Mouse (Mus musculus) hindbrain, embryonic 11.5 days (tissue): ENCODE results near the gene Zfp114. TPM values are rescaled to one million over a fixed set of nuclear protein-coding genes. Genes with fewer than 3 reads are reported as not detected.
A peak's percentile ranks its signal among the peaks of the same experiment; 100 is the strongest.

Source experiments
- ATAC-seq: fragments of 200-750 bp; cut with Nextera tagmentation; 2 replicates; pipeline ENCODE4 v1.8.0; 2017; ENCODE audit warnings: mild to moderate bottlenecking, moderate TSS enrichment, moderate library complexity; ENCODE audit not compliant: low FRiP score
- DNase-seq: peaks from one replicate; pipeline ENCODE4 v3.0.0-alpha.2; 2015; ENCODE audit warnings: low spot score
- H3K27ac ChIP-seq: fragments of 300-500 bp; sonication (generic); 2 replicates; pipeline ENCODE4 v1.5.1; 2014; ENCODE audit warnings: mild to moderate bottlenecking, low read depth, low read length
- H3K27me3 ChIP-seq: fragments of 300-500 bp; sonication (generic); 2 replicates; pipeline ENCODE4 v1.6.1; 2014; ENCODE audit warnings: mild to moderate bottlenecking, low read length, moderate library complexity, mixed read lengths; ENCODE audit not compliant: control insufficient read depth, insufficient read depth
- H3K36me3 ChIP-seq: fragments of 300-500 bp; sonication (generic); 2 replicates; pipeline ENCODE4 v1.6.1; 2014; ENCODE audit warnings: mild to moderate bottlenecking, low read length, moderate library complexity, mixed read lengths; ENCODE audit not compliant: control insufficient read depth, insufficient read depth
- H3K4me1 ChIP-seq: fragments of 300-500 bp; sonication (generic); replicated peaks from 2 replicates; pipeline ENCODE4 v1.6.1; 2014; ENCODE audit warnings: low read length, mixed read lengths; ENCODE audit not compliant: control insufficient read depth, insufficient read depth
- H3K4me2 ChIP-seq: fragments of 300-500 bp; sonication (generic); replicated peaks from 2 replicates; pipeline ENCODE4 v1.6.1; 2014; ENCODE audit warnings: mild to moderate bottlenecking, low read depth, low read length
- H3K4me3 ChIP-seq: fragments of 300-500 bp; sonication (generic); 2 replicates; pipeline ENCODE4 v1.5.1; 2014; ENCODE audit warnings: low read depth, low read length
- H3K9ac ChIP-seq: fragments of 300-500 bp; sonication (generic); 2 replicates; pipeline ENCODE4 v1.6.1; 2014; ENCODE audit warnings: low read depth, low read length
- H3K9me3 ChIP-seq: fragments of 300-500 bp; sonication (generic); 2 replicates; pipeline ENCODE4 v1.6.1; 2016; ENCODE audit warnings: low read length; ENCODE audit not compliant: control insufficient read depth
- WGBS: fragments of 180-500 bp; shearing (Covaris S2); extraction: QIAGEN DNeasy Blood & Tissue Kit; methylation state at CpG from one replicate; pipeline ENCODE4 v1.1.7; 2014; 5-methylcytosine and 5-hydroxymethylcytosine counted together
- polyA plus RNA-seq: library from polyadenylated mRNA; unstranded; fragments of >200 nt; fragmentation: Nextera tagmentation; extraction: Ambion mirVana; gene quantifications from 2 replicates; pipeline ENCODE4 v1.2.1, GENCODE M21; 2014

The Zfp114 gene
- polyA plus RNA-seq, 1 experiment from 2014 or later, result 7.8 TPM

DNA sequence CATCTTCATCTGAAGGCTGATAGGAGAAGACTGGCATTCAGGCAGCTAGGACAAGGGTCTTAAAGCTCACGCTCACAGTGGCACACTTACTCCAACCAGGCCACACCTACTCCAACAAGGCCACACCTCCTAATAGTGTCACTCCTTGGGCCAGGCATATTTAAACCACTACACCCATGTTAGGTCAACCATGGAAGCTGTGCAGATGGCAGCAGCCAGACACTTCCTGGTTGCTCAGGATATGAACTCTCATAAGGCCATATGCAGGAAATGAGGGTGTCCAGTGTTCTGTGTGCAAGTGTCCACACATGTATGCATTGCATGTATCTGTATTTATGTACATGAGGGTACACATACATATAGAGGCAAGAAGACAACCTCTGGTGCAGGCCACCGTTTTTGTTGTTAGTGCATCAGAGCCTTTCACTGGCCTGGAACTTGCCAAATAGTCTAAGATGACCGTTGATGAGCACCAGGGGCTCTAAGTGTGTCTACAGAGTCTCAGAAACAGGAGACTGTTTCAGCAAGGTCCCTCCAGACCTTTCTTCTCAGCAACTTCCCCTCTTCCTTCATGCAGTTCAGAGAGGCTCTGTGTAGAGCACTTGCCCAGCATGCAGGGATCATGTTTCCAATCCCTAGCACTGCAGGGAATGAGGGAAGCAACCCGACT lies 14.2 kb downstream of the Zfp114 start:
- 75% methylated on average over 4 of the region's 4 CpGs for WGBS
- no peaks in the 10 kb centered on the region for H3K9me3 ChIP-seq

DNA sequence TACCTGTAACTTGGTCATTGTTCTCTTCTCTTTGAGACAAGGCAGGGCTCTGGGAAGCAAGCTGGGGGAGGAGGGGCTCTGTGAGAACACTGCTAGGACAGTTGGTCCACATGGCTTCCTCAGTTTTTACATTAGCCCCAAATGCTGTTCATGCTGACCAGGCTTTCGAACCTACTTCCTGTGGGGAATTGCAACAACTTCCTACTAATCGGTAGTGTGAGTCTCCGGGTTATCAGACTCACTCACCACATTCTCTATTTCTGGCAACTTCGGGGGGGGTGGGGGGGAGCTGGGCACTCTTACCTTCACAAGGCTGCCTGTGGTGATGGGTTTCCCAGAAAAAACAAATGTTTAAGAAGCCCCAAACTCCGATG lies 14.7 kb downstream of the Zfp114 start:
- H3K4me3 ChIP-seq, result no peak overlapping the region
- no peaks in the 10 kb centered on the region for H3K4me1 ChIP-seq
- no peaks in the 10 kb centered on the region for H3K27me3 ChIP-seq
- H3K27ac ChIP-seq, result no peak overlapping the region
- H3K9ac ChIP-seq, result no peak overlapping the region
- ATAC-seq (no peak), DNase-seq (no peak)
- peaks cover 6% of the 10 kb centered on the region; the same call in 1 of the 2 replicates for H3K36me3 ChIP-seq
- WGBS, result 76% methylated on average over 5 of the region's 5 CpGs
- no peaks in the 10 kb centered on the region for H3K9me3 ChIP-seq
- H3K4me2 ChIP-seq, result no peak overlapping the region

More for the DNA sequence above, 14.2 kb downstream of the Zfp114 start:
- Histone ChIP-seq H3K4me2 (no peak overlapping the region), H3K4me1 (no peaks in the 10 kb centered on the region), H3K27me3 (no peaks in the 10 kb centered on the region), H3K27ac (no peak overlapping the region), H3K36me3 (peaks cover 4% of the 10 kb centered on the region; the same call in 1 of the 2 replicates), H3K4me3 (no peak overlapping the region), H3K9ac (no peak overlapping the region)
- no peak for DNase-seq
- ATAC-seq, result no peak

DNA sequence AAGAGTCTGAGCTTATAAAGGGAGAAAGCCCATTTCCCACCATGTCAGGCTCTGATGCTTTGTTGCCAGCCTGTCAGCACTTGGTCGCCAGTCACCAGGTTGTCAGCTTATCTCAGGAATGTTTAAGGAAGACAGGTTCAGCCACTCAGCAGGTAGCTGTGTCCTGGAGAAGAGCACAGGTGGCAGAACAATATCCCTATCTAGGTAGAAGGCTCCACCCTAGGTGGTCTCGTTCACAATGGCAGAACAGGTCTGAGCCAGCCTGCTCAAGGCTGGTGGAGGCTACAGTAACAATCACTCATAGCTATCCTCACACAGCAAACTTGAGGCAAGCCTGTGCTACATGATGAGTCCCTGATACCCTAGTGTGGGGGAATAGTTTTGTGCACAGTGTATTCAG lies 16.5 kb downstream of the Zfp114 start:
- Histone ChIP-seq H3K9me3 (no peaks in the 10 kb centered on the region), H3K27ac (no peak overlapping the region), H3K9ac (no peak overlapping the region), H3K4me1 (no peaks in the 10 kb centered on the region), H3K36me3 (peaks cover 6% of the 10 kb centered on the region; the same call in 1 of the 2 replicates), H3K4me3 (no peak overlapping the region), H3K4me2 (no peak overlapping the region), H3K27me3 (no peaks in the 10 kb centered on the region)
- no peak for DNase-seq
- ATAC-seq, result no peak
- 92% methylated on average over 2 of the region's 2 CpGs for WGBS

DNA sequence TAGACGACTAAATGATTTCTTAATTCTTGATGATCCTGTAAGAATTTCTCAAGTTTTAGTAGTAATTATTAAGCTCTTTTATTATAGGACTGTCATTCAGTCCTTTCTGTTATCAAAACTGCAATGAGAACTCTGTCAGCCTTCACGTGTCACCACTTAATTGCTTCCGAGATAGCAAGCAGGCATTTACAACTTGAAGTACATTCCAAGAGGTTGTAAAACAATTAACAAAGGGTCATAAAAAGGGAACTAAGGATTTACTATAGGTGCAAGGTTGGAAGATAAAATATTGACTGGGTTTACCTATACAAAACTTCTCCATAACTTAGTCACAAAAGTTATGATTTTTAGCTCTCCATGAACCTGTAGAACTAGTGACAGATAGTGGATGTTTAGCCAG lies 18.3 kb downstream of the Zfp114 start:
- H3K4me2 ChIP-seq, result no peak overlapping the region
- no peak overlapping the region for H3K4me3 ChIP-seq
- ATAC-seq, result no peak
- DNase-seq, result no peak
- no peaks in the 10 kb centered on the region for H3K9me3 ChIP-seq
- peaks cover 9% of the 10 kb centered on the region for H3K36me3 ChIP-seq
- no peak overlapping the region for H3K27ac ChIP-seq
- no peaks in the 10 kb centered on the region for H3K4me1 ChIP-seq
- H3K9ac ChIP-seq, result no peak overlapping the region
- 92% methylated on average over 3 of the region's 3 CpGs for WGBS
- H3K27me3 ChIP-seq, result no peaks in the 10 kb centered on the region

DNA sequence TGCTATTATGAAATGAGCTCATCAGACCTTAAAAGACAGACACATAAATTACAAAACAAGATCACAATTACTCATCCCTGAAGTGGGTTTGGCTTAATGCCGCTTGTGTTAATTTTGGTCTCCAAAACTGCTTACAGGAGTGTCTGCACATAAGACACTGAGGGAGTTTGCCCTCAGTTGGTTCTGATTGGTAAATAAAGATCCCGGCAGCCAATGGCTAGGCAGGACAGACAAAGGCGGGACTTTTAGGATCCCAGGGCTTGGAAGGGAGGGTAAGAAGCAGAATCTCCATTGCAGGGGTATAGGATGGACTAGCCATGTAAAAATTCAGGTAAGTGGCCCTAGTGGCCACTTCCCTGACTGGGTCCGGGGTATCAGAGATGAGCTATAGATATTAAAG lies 22.1 kb downstream of the Zfp114 start:
- Histone ChIP-seq H3K27me3 (no peaks in the 10 kb centered on the region), H3K27ac (no peak overlapping the region), H3K4me3 (no peak overlapping the region), H3K36me3 (peaks cover 26% of the 10 kb centered on the region), H3K9me3 (no peaks in the 10 kb centered on the region), H3K4me2 (no peak overlapping the region), H3K4me1 (no peaks in the 10 kb centered on the region), H3K9ac (no peak overlapping the region)
- ATAC-seq (no peak), DNase-seq (no peak)
- WGBS, result 93% methylated on average over 4 of the region's 4 CpGs

DNA sequence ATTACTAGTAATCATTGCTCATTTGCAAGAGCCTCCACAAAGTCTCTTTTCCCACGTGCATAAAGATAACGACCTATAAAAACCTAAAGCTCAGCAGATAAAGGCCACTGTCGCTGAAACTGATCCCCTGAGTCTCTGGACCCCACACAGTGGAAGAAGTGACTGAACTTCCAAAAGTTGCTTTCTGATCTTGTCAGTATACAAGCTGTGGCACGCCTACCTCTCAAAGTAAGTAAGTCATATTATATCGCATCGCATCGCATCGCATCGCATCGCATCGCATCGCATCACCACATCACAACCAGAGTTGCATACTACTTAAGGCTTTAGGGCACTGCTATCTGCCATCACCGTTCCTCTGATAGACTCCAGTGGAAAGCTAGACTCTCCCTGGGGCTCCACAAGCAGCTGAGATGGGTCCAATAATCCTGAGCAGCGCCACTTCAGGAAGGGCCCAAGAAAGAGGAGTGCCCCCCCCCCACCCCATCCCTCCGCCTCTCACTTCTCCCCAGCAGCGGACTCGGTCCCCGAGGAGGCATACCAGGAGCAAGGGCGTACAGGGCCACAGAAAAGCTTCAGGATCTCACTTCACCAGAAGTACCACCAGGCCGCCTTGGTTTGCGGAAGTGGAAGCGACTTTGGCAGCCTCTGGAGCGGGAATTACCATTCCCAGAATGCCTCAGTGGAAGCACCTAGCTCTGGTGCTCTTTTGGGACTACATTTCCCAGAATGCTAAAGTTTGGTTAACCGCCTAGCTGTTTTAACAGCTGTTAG lies 32.8 kb downstream of the Zfp114 start:
- Histone ChIP-seq H3K4me2 (peak overlapping the region; percentile 53), H3K4me3 (peak overlapping the region; percentile 44), H3K9me3 (no peaks in the 10 kb centered on the region), H3K4me1 (no peaks in the 10 kb centered on the region), H3K9ac (peak overlapping the region; percentile 62), H3K36me3 (0 out of 2 replicates have a peak, but pooled peaks cover 3% of the 10 kb centered on the region), H3K27ac (no peak overlapping the region), H3K27me3 (no peaks in the 10 kb centered on the region)
- peak; percentile 89 for ATAC-seq
- DNase-seq, result peak; percentile 80
- WGBS, result 20% methylated on average over 24 of the region's 24 CpGs

DNA sequence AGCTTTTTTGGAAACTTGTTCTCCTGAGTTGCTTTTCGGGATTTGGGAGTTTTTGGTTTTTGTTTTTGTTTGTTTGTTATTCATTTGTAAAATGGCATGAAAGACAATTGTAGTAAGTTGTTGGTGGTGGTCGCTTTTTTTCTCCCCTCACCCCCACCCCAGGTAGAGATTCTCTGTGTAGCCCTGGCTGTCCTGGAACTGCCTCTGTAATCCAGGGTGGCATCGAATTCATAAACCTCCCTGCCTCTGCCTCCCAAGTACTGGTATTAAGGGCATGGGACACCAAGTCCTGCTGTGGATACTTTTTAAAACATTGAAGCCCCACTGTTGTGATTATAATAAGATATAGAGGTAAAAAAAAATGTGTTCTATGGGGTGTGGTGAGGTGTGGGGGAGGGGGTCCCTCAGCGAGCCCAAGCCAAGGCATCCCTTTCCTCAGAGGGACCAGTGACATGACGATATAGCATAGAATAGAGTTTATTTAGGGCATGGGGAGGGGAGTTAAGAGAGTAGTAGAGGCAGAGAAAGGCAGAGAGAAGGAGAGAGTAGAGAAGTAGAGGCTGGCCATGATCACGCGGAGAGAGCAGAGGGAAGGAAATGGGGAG lies 33.5 kb downstream of the Zfp114 start:
- Histone ChIP-seq H3K4me1 (no peaks in the 10 kb centered on the region), H3K27me3 (no peaks in the 10 kb centered on the region), H3K4me2 (peak overlapping the region; percentile 53; the same call in 1 of the 2 replicates), H3K36me3 (0 out of 2 replicates have a peak, but pooled peaks cover 3% of the 10 kb centered on the region), H3K27ac (no peak overlapping the region), H3K9ac (no peak overlapping the region), H3K9me3 (no peaks in the 10 kb centered on the region), H3K4me3 (peak overlapping the region; percentile 44)
- WGBS, result 63% methylated on average over 7 of the region's 7 CpGs
- DNase-seq (no peak), ATAC-seq (peak; percentile 77)

DNA sequence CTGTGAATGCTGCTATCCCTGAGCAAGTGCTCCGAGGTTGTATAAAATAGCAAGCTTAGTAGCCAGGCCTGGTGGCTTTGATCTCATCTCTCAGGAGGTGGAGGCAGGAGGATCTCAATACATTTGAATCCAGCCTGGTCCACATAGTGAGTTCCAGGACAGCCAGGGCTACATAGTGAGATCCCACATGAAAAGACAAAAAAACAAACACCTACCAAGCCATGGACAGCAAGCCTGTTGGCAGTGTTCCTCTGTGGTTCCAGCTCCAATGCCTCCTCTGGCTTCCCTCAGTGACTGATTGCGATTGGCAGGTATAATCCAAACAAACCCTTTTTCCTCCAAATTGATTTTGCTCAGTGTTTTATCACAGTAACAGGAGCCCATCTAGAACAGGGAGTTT lies 35.4 kb downstream of the Zfp114 start:
- Histone ChIP-seq H3K36me3 (0 out of 2 replicates have a peak, but pooled peaks cover 3% of the 10 kb centered on the region), H3K4me2 (no peak overlapping the region), H3K4me1 (no peaks in the 10 kb centered on the region), H3K9ac (no peak overlapping the region), H3K4me3 (no peak overlapping the region), H3K9me3 (no peaks in the 10 kb centered on the region), H3K27ac (no peak overlapping the region), H3K27me3 (no peaks in the 10 kb centered on the region)
- no peak for DNase-seq
- WGBS, result 80% methylated on average over 2 of the region's 2 CpGs
- no peak for ATAC-seq
